Mouse (Mus musculus): Measurements from ENCODE around the gene Cdc42ep3.

GRCm38 (mm10) chr17:79343334-79343946 is 11.5 kb downstream of the Cdc42ep3 start:
- TF ChIP-seq POLR2A (IDR thresholded peaks at IDR 0.05; ENCODE audit: extremely low read depth, insufficient read depth, low read length) (no peak), CTCF (IDR thresholded peaks at IDR 0.05; ENCODE audit: extremely low read depth, insufficient read depth, low read length) (no peak)

Measured in cortical plate, adult 2 months (tissue).